Mouse (Mus musculus) ZHBTc4 (cell line): ENCODE data around the gene Xirp1.

Experiments
- DNase-seq: peaks from one replicate; pipeline ENCODE4 v3.0.0-alpha.2; 2011; ENCODE audit warnings: low read depth, low spot score

Xirp1 gene

GRCm38 (mm10) chr9:120023086-120023811 lies at the start of gene Xirp1:
Xirp1 (minus strand) TSS chr9:120023598.
- DNase-seq, result no peak

GRCm38 (mm10) chr9:120073169-120073568 lies 49.8 kb upstream of the Xirp1 start:
- DNase-seq, result peak; percentile 72

DNA sequence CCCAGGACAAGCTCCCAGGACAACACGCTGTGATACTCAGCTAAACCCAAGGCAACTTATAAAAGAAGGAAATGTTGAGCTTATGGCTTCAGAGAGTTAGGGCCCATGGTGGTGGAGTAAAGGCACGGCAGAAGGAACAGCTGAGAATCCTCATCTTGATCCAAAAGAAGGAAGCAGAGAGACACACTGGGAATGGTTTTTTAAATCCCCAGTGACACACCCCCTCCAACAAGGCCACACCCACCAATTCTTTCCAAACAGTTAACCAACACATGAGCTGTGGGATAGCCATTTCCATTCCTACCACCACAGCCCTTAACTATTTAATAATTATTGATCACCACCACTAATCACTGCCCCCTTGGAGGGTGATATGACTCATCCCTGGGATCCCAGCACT lies 47.9 kb upstream of the Xirp1 start:
- DNase-seq, result no peak

DNA sequence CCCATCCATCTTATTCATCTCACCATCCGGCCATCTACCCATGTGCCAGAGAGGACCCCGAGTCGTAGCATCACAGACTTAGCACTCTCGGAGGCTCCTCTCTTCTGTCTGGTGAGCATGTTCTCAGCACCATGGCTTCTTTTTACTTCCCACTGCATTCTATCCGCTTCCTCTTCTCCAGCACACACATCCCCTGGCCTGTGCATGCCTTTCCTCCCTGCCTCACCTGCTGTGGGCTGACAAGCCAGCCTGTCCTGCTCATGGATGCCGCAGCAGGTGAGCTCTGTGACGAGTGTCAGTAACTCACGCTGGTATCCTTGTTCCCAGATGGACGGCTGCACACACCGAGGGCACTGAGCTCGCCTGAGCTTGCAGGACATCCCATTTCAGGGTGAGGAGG lies 46.4 kb upstream of the Xirp1 start, which contains the start of gene Cx3cr1:
Cx3cr1 (minus strand) TSS at position 101 of the 400 bp plus-strand sequence.
- no peak for DNase-seq

- DNase-seq, result no peak
Measured at GRCm38 (mm10) chr9:120068047-120068446, 44.6 kb upstream of the Xirp1 start.

- no peak for DNase-seq
Measured at GRCm38 (mm10) chr9:120067609-120068008, 44.2 kb upstream of the Xirp1 start.

- no peak for DNase-seq
Measured at GRCm38 (mm10) chr9:120064317-120064716, 40.9 kb upstream of the Xirp1 start.

DNA sequence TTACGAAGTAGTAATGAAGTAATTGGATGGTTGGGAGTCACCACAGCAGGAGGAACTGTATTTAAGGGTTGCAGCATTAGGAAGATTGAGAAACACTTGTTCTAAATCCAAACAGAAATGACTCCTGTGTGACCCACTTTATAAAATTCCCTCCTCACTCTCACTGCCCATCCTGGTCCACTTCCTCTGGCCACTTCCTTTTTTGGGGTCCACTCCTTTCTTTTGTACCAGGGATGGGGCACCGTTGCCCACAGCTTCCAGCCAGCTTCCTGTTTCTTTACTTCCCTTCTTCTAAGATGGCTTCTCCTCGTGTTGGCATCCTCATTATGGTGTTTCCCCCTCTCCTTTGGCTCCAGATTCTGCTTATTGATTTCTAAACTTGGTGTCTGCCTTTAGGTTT lies 35.3 kb upstream of the Xirp1 start:
- no peak for DNase-seq

DNA sequence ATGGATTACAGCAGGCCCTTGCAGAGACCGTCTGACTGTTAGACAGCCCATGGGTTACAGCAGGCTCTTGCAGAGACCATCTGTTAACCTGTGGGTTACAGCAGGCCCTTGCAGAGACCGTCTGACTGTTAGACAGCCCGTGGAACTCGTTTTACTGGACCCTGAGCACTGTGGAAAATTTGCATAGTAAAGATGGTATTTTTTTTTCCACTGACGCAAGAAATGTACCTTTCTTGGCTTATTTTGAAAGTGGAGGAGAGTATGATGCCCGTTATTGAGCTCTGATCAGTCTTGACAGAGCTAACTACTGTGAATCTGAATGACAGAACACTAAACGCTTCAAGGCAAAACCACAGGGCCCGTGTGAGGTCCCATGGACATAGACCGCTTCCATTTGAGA lies 32.8 kb upstream of the Xirp1 start:
- DNase-seq, result no peak

DNA sequence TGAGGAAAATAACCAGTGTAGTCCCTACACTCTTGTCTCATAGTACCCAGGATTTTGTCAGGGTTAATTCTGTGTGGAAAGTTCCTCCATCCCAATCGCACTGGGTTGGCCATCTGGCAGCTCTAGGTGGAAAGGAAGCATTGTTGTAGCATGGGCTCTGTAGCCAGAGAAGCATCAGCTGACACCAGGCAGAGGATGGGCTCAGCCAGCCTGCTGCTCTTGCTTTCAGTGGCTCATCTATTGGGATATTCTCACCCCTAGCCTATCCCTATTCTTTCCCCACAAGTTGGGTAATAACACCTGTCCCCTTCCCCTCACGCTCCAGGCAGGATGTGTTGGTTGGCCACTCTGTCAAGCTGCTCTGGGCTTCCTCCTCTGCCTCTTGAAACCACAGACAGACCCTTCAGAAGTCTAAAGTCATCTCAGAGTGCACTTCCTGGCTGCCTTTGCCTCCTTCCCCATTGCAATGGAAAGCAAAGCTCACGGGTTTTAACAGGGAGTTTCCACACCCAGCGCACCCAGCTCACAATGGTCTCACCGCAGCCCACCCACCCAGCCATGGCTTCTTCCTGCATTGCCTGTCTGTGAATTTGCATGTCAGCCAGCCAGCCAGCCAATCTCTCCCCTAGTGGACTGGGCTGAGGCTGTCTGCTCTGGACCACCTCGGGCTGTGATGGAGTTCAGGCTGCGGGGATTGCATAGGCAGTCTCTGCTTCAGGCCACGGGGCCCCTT lies 31.3 kb upstream of the Xirp1 start:
- peak; percentile 48 for DNase-seq

GRCm38 (mm10) chr9:120049407-120049806 lies 26.0 kb upstream of the Xirp1 start:
- no peak for DNase-seq

- no peak for DNase-seq
Measured at GRCm38 (mm10) chr9:120048495-120048894, 25.1 kb upstream of the Xirp1 start.

- DNase-seq, result no peak
Measured at GRCm38 (mm10) chr9:120043115-120043514, 19.7 kb upstream of the Xirp1 start.

- DNase-seq, result no peak
Measured at GRCm38 (mm10) chr9:120037414-120037813, 14.0 kb upstream of the Xirp1 start.

- DNase-seq, result no peak
Measured at GRCm38 (mm10) chr9:120034375-120034774, 11.0 kb upstream of the Xirp1 start.

GRCm38 (mm10) chr9:120032710-120033109 lies 9.3 kb upstream of the Xirp1 start:
- no peak for DNase-seq

GRCm38 (mm10) chr9:120030421-120030820 lies 7.0 kb upstream of the Xirp1 start:
- no peak for DNase-seq

DNA sequence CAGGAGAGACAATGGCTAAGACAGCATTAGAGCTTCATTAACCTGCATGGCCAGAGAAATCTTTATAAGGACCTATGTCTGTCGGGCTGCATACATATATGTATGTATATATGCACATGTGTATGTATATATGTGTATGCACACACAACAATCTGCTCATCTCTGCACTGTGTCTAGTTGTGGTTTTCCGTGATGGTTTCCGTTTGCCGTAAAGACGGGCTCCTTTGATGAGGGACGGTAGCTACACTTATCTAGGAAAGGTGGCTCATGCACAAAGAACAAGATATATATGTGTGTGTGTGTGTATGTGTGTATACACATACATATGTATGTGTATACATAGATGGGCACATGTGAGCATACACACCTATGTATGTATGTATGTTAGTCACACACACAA lies 6.5 kb upstream of the Xirp1 start:
- no peak for DNase-seq

DNA sequence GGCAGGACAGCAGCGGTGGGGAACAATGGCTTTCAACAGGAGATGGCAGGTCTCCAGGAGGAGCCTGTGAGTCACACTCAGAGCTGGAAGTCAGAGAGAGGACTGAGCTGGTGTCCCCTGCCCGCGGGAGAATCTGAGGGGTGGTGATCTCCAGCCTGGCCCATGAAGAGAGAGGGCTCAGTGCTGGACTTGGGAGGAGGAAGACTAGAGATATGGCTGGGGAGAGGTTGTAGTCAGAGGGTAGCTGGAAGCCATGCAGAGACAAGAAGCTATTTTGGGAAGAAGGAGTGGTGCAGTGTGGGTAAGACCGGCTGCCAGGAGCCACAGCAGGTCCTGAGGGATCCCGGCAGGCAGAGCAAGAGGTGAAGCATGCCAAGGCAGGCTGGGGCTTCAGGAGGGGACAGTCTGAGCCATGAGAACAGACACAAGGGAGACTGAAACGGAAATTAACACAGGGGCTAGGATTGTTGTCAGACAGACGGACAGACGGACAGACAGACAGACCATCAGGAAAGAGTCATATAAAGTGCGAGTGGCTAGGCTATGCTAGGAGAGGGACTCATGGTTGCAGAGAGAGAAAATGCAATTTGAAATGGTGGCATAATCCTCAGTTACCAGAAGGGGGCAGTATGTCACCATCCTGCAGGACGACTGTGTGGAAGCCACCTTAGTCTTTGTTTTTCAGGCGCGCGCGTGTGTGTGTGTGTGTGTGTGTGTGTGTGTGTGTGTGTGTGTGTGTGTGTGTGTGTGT lies 4.2 kb upstream of the Xirp1 start:
- DNase-seq, result peak; percentile 83

GRCm38 (mm10) chr9:120024625-120025024 lies 1.2 kb upstream of the Xirp1 start:
- DNase-seq, result no peak

DNA sequence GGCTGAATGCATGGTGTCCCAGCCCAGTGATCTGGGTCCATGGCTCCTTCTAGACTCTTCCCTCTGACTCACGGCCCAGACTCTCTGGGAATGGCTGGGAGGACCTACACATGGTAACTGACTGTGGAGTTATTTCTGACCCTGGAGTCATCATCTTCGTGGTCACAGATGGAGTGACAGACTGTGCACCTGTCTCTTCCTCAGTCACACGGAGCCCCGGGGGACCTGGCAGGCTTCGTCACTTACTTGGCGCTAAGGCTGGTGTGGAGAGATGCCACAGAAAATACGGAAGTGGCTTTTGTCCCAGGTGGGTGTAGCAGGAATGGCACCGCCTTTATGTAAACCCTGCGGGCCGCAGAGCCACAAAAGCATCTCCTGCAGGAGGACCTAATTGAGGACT lies 773 bp upstream of the Xirp1 start:
- DNase-seq, result no peak

GRCm38 (mm10) chr9:120021164-120021563 lies 2.2 kb downstream of the Xirp1 start:
- DNase-seq, result no peak
